In the genomic region with DNA sequence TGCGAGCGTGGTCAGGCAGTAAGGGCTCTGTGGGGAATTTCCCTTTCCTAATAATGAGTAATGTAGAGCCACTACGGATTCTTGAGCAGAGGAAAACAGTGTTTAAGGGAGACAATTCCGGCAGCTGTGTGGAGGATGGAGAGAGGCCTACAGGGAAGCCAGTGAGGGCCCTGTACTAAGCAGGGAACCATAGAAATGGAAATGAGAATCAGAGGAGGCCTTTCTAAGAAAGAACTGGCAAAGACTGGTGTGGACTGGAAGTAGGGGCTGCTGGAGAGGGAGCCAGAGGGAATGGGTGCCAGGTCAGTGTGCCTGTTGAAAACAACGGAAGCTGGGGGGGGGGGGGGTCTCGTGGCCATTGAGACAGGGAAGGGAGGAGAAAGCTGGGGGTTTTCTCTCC, we compare ENCODE assay signal across 13 mouse cellular contexts. TPM values are rescaled to one million over a fixed set of nuclear protein-coding genes. Genes with fewer than 3 reads are reported as not detected.
A peak's percentile ranks its signal among the peaks of the same experiment; 100 is the strongest.
DNase-seq lines count a peak whose midpoint lies in the region; ATAC-seq lines count a peak whose summit lies in the region.
"Had no signal": no experiment of that assay in that cellular context is flagged by ENCODE, and none has a peak within 500 bp of the region (broad histone marks: within the 10 kb centered on the region; RNA-seq: fewer than 3 reads in every experiment).

No protein-coding gene starts in this region.

- peak overlapping the region; percentile 29 for H3K27ac ChIP-seq in hindbrain, embryonic 15.5 days (replicated peaks)
- H3K27ac ChIP-seq in hindbrain, embryonic 11.5 days (ENCODE audit: low read depth, low read length) = no peak overlapping the region
- 0 out of 2 replicates have a peak overlapping the region, but pooled peaks have one; percentile 13 for H3K27ac ChIP-seq in forebrain, embryonic 12.5 days
- H3K27ac ChIP-seq in limb, embryonic 15.5 days = 0 out of 2 replicates have a peak overlapping the region, but pooled peaks have one; percentile 5
- H3K27ac ChIP-seq: stomach, postnatal 0 days had no signal

- no peaks in the 10 kb centered on the region for H3K9me3 ChIP-seq in hindbrain, embryonic 15.5 days
- no peaks in the 10 kb centered on the region for H3K9me3 ChIP-seq in hindbrain, embryonic 11.5 days (ENCODE audit: control insufficient read depth, low read length)
- H3K9me3 ChIP-seq in forebrain, embryonic 12.5 days = no peaks in the 10 kb centered on the region
- no peaks in the 10 kb centered on the region for H3K9me3 ChIP-seq in limb, embryonic 15.5 days

- no peak for DNase-seq in hindbrain, embryonic 11.5 days (ENCODE audit: low spot score)
- DNase-seq in ES-CJ7 (ENCODE audit: low read depth, low spot score) = peak; percentile 88
- DNase-seq in layer of hippocampus, adult 9-11 months = no peak
- DNase-seq in cerebellum, postnatal 4 days (ENCODE audit: low spot score in 2 of 2) = no peak
- DNase-seq in lung, postnatal 10 days = no peak
- DNase-seq: adrenal gland, adult 8-10 months; liver; lung, postnatal 14 days had no signal

- H3K4me3 ChIP-seq in hindbrain, embryonic 15.5 days = no peak overlapping the region
- no peak overlapping the region for H3K4me3 ChIP-seq in hindbrain, embryonic 11.5 days (ENCODE audit: low read depth, low read length)
- no peak overlapping the region for H3K4me3 ChIP-seq in forebrain, embryonic 12.5 days (replicated peaks)
- H3K4me3 ChIP-seq in limb, embryonic 15.5 days = no peak overlapping the region

- H3K27me3 ChIP-seq in hindbrain, embryonic 15.5 days = no peaks in the 10 kb centered on the region
- no peaks in the 10 kb centered on the region for H3K27me3 ChIP-seq in hindbrain, embryonic 11.5 days (ENCODE audit: control insufficient read depth, insufficient read depth, low read length)
- no peaks in the 10 kb centered on the region for H3K27me3 ChIP-seq in forebrain, embryonic 12.5 days
- H3K27me3 ChIP-seq in limb, embryonic 15.5 days = no peaks in the 10 kb centered on the region

- 19% methylated on average over 5 of the region's 6 CpGs for WGBS in hindbrain, embryonic 15.5 days
- 34% methylated on average over 5 of the region's 6 CpGs for WGBS in hindbrain, embryonic 11.5 days
- WGBS in forebrain, embryonic 12.5 days = 32% methylated on average over 5 of the region's 6 CpGs
- WGBS in limb, embryonic 15.5 days = 35% methylated on average over 5 of the region's 6 CpGs

- no peak overlapping the region for H3K4me2 ChIP-seq in hindbrain, embryonic 15.5 days
- H3K4me2 ChIP-seq in hindbrain, embryonic 11.5 days (replicated peaks; ENCODE audit: low read depth, low read length) = no peak overlapping the region
- H3K4me2 ChIP-seq in forebrain, embryonic 12.5 days = no peak overlapping the region
- no peak overlapping the region for H3K4me2 ChIP-seq in limb, embryonic 15.5 days

- H3K9ac ChIP-seq in hindbrain, embryonic 15.5 days = no peak overlapping the region
- no peak overlapping the region for H3K9ac ChIP-seq in hindbrain, embryonic 11.5 days (ENCODE audit: low read depth, low read length)
- no peak overlapping the region for H3K9ac ChIP-seq in forebrain, embryonic 12.5 days
- H3K9ac ChIP-seq in limb, embryonic 15.5 days = no peak overlapping the region

- peaks cover 33% of the 10 kb centered on the region for H3K4me1 ChIP-seq in hindbrain, embryonic 15.5 days (replicated peaks)
- no peaks in the 10 kb centered on the region for H3K4me1 ChIP-seq in hindbrain, embryonic 11.5 days (replicated peaks; ENCODE audit: control insufficient read depth, insufficient read depth, low read length)
- H3K4me1 ChIP-seq in forebrain, embryonic 12.5 days = peaks cover 14% of the 10 kb centered on the region
- H3K4me1 ChIP-seq in limb, embryonic 15.5 days = peaks cover 4% of the 10 kb centered on the region; the same call in 1 of the 2 replicates

- 0 out of 2 replicates have a peak, but pooled peaks have one; percentile 68 for ATAC-seq in hindbrain, embryonic 15.5 days (ENCODE audit: low FRiP score, low read depth)
- ATAC-seq in hindbrain, embryonic 11.5 days (ENCODE audit: low FRiP score) = no peak
- peak; percentile 49; the same call in 1 of the 2 replicates for ATAC-seq in forebrain, embryonic 12.5 days (ENCODE audit: low FRiP score)
- 0 out of 2 replicates have a peak, but pooled peaks have one; percentile 19 for ATAC-seq in limb, embryonic 15.5 days (ENCODE audit: insufficient number of reproducible peaks, low FRiP score, low TSS enrichment, low read depth)

- H3K36me3 ChIP-seq in hindbrain, embryonic 15.5 days = 0 out of 2 replicates have a peak, but pooled peaks cover 2% of the 10 kb centered on the region
- H3K36me3 ChIP-seq in hindbrain, embryonic 11.5 days (ENCODE audit: control insufficient read depth, insufficient read depth, low read length) = no peaks in the 10 kb centered on the region
- no peaks in the 10 kb centered on the region for H3K36me3 ChIP-seq in forebrain, embryonic 12.5 days (replicated peaks)
- no peaks in the 10 kb centered on the region for H3K36me3 ChIP-seq in limb, embryonic 15.5 days

RNA-seq across cellular contexts. Expression of a gene that starts 23.2 kb away (rescaled TPM):
- polyA plus RNA-seq in hindbrain, embryonic 15.5 days (2015; fragmentation: Nextera tagmentation; extraction: Ambion mirVana) = 51.0 and 62.4 TPM in 2 replicates
- polyA plus RNA-seq in hindbrain, embryonic 11.5 days (2014; fragmentation: Nextera tagmentation; extraction: Ambion mirVana) = 1.4 and 2.0 TPM in 2 replicates
- polyA plus RNA-seq in forebrain, embryonic 12.5 days (2016; fragmentation: Nextera tagmentation; extraction: Ambion mirVana) = 7.3 and 9.5 TPM in 2 replicates
- 3.2 and 3.7 TPM in 2 replicates for polyA plus RNA-seq in limb, embryonic 15.5 days (2015; fragmentation: Nextera tagmentation; extraction: Ambion mirVana)
- polyA plus RNA-seq: C2C12; stomach, postnatal 0 days had no signal
